Mouse (Mus musculus): ENCODE results near the gene Il34.

Gene Il34

DNA sequence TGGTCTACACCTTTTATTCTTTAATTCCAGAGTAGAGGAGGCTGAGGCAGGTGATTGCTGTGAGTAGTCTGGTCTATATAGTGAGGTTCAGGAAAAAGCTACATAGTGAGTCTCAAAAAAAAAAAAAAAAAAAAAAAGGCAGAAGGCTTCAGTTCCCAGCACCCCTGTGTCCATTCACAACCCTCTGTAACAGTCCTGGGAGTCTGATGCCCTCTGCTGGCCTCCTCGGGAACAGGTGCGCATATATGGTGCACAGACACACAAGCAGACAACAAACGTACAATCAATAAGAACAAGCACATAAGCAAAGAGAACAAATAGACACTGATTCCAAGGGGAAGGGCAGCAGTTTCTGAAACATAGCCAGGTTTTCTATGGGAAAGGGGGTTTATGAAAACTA, 29.4 kb downstream of the Il34 start:
- no peak for DNase-seq (ENCODE audit: low spot score)

DNA sequence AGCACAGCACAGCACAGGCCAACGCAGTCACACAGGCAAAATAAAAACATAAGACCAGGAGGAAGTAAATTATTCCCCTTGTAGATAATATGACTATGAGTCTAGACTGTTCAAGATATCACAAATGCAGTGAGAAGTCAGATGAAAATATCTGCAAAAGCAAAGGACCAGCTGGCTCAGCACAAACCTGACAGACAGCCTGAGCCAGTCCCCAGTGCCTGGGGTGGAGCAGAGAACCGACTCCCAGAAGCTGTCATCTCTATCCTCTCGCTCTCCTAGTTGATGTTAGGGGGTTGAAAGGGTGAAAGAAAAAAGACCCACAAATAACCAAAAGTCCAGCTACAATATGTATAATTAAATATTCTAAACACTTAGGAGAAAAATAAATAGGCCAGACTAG, 30.0 kb downstream of the Il34 start:
- no peak for DNase-seq (ENCODE audit: low spot score)

DNA sequence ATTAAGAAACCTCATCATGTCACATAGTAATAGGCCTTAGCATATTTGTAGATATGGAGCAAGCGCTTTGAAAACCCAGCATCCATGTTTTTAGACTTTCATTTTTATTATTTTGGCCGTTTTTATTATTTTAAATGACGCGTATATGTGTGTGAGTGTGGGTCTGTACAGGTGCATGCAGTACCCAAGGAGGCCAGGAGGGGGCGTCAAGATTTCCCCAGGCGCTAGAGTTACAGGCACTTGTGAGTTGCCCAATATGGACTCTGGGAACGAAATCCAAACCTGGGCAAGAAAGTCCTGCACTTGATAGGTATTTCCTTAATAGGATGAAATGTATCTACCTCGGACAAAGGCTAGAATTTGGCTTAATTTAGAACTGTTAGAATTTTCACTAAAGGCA, 30.4 kb downstream of the Il34 start:
- no peak for DNase-seq (ENCODE audit: low spot score)

DNA sequence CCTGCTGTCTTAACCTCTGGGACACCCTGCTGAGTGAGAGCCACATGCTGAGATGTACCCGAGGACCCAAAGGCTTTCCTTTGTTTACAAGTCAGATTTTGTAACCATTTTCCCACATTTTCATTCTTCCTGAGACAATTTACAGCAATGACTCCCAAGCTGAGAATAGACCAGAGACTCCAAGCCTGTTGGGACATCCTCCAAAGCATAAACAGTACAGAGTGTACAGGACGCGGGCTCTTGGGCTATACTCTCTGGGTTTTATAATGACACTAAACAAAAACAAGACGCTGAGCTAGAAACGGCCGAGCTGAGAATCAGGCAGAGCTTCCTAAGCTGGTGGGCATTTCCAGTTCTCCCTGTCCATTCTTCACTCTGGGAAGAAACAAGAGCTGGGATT, 31.0 kb downstream of the Il34 start:
- no peak for DNase-seq (ENCODE audit: low spot score)

DNA sequence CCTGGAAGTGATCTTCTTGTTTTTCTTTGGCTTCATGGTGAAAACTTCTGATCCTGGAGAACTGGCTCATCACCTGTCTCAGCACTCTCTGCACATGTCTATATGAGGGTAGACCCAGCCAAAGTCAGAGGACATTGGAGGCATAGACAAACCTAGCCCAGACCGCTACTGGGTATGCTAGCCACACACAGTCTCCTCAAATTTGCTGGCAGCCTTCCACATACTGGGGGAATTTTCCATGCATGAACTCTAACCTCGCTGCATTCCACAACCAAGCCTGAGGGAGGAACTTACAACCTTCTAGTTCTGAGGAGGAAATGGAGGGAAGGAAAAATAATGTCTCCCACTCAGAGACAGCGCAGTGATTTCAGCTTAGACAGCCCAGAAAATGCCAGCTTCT, 31.7 kb downstream of the Il34 start:
- DNase-seq (ENCODE audit: low spot score): no peak

DNA sequence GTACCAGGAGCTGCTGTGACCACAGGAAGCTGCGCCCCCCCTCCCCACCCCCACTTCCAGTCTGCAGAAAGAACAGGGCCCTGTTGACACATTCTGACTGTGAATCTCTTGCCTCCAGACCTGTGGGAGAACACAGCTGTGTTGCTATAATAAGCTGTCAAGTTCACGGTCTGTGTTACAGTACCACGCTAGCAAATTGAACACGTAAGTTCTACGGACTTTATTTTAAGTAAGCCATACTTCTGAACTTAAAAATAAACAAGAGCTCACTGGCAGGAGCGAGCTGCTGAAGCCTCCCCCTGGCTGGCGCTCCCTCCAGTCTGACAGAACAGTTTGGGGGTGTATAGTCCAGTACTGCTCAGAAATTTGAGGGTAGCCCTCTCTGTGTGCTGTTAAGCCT, 33.3 kb downstream of the Il34 start:
- DNase-seq (ENCODE audit: low spot score): no peak

DNA sequence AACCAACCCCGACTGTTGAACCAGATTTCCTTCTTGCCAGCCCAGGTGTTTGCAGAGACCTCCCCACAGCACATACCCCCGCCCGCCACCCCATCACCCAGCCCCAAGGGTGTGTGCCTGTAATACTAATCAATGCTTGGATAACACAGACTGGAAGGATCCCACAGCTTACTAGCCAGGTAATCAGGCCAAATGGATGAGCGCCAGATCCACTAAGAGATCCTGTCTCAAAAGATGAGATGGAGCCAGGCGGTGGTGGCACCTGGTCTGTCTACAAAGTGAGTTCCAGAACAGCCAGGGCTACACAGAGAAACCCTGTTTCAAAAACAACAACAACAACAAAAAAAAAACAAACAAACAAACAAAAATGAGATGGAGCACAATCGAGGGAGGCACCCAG, 38.5 kb downstream of the Il34 start:
- no peak for DNase-seq (ENCODE audit: low spot score)

DNA sequence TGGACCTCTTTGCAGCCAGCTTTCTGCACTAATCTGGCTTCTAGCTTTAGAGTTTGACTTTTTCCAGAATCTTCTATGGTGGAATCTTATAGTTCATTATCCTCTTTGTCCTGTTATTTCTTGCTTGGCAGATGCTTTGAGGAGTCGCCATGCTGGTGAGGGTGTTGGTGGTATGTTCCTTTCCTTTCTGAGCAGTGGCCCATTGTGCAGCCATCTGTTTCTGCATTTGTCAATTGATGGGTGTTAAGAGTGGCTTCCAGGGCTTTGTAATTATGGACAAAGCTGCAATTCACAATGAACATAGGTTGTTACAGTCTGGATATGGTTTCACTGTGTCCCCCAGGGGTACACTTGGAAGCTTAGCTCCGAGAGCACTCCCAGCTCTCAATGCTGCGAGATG, 41.1 kb downstream of the Il34 start:
- no peak for DNase-seq (ENCODE audit: low spot score)

DNA sequence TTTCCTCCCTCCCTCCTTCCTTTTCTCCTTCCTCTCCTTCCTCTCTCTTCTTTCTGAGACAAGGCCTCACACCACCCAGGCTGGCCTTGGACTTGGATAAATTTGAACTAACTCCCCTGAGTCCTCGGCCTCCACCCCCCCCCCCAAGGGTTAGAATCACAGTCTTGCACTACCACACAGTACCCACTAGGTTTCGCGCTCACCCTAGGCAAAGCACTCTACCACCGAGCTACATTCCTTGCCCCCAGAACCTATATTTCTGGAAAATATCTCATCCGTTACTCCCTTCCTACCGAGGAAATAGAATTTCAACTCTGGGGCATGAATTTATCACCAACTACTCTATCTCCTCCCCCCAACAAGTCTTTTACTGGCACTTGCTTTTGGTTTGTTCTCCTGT, 43.7 kb downstream of the Il34 start:
- DNase-seq (ENCODE audit: low spot score): no peak

DNA sequence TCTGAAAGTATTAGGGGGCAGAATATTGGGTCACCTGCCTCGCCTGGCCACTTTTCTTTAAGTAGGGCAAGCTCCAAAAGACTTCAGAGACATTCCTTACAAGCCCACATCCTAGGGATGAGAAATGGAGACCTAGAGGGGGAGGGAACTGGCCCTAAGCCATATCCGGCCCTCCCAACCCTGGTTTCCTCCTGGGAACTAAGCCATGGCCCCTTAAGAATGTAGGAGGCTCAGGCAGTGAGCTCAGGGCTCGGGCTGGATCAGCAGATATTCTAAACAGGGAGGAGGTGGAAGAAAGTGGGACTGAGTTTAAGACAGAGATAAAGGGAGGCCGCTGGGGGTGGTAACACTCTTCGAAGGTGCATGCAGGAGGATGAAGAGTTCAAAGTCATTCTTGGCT, 44.5 kb downstream of the Il34 start:
- DNase-seq (ENCODE audit: low spot score): no peak

DNA sequence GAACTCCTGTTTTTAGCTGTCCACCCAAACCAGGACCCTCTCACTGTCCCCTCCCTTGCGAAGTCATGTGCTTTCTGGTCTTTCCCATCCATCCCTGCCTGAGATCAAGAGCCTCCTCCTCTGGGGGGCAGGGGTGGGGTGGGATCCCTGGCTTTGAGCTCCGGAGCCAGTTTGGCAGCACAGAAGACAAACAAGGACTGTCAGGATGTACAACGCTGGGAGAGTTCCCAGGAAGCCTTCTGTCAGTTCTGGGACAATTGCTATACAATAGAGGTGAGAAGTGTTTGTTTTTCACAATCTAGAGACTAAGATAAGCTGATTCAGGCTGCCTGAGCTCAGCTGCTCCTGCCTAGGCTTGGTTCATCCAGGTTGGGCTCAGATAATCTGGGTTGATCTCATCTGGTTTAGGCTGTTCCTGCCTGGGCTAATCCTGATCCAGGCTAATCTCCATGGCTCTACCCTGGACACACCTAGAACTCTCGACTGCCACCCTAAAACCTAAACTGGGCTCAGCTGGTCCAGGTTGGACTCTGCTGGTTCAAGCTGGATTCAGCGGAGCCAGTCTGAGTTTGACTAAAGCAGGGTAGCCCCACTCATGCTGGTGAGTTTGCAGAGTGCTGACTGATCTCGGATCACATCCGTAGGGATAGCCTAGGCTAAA, 45.3 kb downstream of the Il34 start:
- DNase-seq (ENCODE audit: low spot score): no peak

DNA sequence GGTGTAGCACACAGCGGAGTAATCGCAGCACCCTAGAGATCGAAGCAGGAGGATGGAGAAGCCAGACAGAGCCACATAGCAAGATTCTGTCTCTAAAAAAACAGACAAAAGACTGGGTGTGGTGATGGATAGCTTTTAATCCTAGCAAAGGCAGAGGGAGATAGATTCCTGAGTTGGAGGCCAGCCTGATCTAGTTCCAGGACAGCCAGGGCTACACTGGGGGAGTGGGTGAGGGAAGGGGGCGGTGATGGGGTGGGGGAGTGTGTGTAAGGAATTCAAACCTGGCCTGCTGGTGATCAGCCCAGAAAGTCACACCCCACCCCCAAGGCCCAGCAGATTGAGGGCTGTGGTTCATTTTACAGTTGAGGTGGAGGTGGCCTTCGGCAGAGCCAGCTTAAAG, 49.5 kb downstream of the Il34 start:
- no peak for DNase-seq (ENCODE audit: low spot score)

DNA sequence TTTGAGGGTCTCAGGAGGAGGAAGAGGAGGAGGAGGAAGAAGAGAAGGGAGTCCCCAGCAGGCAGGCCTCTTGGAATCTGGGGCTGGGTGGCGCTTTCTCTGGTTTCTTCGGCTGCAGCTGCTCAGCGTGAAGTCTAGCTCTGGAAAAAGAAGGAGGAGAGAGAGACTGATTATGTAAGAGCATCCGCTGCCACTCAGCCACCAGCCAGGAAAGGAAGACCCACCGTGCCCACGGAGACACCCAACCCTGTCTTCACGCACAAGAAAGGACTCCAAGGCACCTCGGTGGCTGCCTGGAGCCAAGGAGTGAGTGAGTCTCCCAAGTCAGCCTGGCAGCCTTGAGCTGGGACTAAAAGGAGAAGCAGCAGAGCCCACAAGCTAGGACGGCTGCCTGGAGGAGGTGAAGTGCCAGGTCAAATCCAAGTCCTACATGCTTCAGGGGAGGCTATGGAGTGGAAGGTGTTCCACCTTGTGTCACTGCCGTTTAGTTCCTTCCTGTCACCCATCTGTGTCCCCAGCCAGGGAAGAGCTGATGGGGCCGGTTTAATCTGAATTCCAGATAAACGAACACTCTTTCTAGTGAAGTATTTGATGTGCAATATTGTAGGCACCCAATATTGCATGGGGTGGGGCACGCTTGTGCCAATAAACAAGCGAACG, 50.1 kb downstream of the Il34 start:
- DNase-seq (ENCODE audit: low spot score): no peak

DNA sequence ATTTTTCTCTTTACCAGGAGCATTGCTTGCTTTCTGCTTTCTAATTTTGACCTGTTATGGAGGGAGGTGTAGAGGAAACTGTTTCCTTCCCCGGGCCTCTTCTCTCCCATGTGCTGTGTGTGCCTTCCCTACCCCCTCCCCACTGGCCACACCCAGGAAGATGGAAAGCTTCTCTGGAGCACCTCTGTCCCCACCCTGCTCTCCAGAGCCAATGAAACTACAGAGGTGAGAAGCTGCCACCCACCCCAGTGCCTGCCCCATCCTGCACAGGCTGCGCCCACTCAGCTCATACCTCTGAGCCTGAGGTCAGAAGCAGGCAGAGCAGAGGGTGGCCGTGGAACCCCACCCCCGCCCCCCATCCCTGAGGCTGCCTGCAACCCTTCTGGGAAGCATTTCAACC, 51.0 kb downstream of the Il34 start:
- DNase-seq (ENCODE audit: low spot score): no peak

DNA sequence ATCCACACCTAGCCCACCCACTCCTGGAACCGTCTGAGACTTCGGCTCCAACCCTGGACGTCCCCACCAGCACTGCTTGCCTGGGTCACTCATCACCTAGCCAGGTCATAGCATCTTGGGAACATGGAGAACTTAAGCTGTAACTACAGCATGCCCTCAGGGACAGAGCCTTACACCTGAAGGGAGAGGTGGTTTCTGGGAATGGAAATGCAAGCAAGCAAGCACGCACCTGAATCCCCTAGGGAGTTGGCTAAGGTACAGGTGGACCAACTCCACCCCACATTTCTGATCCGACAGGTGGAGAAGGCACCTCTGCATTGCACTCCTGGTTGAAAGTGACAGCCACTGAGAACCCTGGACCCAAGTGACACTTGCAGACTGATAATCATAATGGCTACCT, 54.2 kb downstream of the Il34 start:
- no peak for DNase-seq (ENCODE audit: low spot score)

DNA sequence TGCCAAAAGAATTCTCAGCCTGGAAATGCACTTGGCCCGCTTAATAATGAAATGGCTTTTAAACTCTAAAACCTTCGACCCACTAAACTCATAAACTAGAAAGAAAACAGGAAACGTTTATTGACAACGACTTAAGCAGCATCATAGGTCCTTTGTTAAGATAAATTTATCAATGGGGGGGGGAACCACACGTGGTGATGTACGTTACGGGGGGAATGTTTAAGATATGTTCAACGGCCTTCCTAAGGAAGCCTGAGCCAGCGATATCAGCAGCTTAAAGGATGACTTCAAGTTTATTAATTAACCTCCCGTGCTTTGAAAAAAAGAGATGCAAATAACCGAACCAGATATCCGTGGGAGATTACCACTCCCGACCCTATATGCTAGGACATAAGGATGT, 55.5 kb downstream of the Il34 start:
- no peak for DNase-seq (ENCODE audit: low spot score)

DNA sequence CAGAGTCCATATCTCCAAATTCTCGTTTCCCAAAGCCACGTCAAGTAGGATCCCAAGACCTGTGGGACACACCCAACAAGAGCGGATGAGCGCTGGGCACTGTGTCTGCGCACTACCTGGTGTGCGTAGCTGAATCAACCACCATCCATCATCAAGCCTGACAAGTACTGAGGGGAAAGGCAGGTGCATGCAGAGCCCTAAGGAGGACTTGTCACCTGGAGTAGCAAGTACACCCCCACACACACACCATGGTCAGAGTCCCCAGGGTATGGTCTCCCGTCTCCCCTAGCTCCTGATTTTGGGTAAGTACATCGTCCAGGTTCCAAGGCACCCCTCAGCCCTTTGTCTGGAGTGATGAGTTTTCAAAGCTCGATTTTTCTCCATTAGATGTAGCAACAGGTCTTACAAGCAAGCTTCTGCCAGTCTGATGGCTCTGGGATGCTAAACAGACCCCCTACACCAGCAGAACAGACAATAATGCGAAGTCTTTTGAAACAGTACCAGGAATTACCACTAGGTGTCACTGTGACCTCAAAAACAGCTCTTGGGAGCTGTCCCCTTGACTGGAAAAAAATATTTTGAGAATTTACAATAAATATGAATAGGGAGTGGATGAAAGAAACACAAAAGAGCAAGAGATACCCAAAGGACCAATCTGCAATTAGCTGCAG, 56.1 kb downstream of the Il34 start:
- no peak for DNase-seq (ENCODE audit: low spot score)

DNA sequence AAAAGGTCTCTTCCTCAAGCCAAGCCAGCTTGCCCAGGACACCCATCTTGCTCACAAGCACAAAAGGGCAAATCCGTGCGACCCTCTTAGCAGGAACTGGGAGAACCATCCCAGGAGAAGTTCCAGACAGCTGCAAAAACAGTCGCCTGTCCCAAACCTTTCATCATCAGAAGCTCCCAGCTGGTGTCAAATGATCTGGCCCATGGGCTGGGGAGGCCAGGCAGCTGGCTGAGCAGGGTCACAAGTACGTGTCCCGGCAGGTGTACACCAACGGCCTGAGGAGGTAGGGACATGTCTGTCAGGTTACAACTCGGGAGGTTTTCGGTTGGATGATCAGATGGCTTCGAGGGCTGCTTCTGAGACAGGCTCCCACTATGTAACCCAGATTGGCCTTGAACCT, 59.1 kb downstream of the Il34 start:
- no peak for DNase-seq (ENCODE audit: low spot score)

DNA sequence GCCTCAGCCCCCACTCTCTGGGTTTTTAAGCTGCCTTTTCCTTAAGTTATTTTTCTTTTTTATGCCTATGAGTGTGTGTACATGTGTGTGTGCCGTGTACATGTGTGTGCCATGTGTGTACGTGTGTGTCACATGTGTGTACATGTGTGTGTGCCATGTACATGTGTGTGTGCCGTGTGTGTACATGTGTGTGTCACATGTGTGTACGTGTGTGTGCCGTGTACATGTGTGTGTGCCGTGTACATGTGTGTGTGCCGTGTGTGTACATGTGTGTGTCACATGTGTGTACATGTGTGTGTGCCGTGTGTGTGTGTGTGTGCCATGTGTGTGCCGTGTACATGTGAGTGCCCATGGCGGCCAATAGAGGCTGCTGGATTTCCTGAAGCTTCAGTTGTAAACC, 60.6 kb downstream of the Il34 start:
- DNase-seq (ENCODE audit: low spot score): no peak

DNA sequence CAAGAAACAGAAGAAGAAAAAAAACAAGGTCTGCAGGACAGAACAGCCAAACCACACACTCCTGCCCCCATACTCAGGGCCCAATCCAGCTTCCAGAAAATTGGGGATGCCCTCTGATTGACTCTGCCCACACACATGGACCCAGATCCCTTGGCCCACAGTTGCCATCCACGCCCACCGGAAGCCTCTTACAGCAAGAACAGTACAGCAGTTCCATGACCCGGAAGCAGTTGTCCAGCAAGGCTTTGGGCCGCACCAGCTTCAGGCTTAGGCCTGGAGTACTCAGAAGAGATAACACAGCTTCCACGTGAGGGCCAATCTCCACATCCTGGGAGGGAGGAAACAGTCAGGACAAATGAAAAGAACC, 63.3 kb downstream of the Il34 start:
- no peak for DNase-seq (ENCODE audit: low spot score)

DNA sequence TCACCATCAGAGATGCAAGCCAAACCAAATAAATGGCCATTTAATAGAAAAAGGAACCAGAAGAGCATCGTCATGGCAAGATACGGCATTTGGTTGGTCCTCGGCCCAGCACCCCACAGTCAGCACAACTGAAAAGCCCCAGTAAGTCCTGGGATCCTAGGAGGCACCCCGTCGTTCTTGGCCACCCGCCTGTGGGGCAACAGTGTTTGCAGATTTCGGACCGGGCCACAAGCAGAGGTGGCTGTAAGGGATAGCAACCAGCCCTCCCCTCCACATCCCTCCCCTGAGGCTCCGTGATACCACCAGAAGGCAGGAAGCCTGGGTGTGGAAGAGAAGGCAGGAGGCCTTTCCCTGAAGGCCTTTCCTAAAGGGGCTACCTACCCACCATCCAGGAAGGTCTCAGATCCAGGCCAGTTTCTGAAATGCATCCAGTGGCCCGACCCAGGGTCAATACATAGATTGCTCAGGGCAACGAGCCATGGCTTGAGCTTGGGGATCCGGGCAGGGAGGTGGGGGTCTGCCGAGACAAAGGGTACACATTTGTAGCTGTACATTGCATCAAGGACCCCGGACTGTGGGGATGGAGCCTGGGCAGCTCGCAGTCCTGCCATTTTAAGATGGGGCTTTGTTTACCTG, 63.8 kb downstream of the Il34 start:
- no peak for DNase-seq (ENCODE audit: low spot score)

DNA sequence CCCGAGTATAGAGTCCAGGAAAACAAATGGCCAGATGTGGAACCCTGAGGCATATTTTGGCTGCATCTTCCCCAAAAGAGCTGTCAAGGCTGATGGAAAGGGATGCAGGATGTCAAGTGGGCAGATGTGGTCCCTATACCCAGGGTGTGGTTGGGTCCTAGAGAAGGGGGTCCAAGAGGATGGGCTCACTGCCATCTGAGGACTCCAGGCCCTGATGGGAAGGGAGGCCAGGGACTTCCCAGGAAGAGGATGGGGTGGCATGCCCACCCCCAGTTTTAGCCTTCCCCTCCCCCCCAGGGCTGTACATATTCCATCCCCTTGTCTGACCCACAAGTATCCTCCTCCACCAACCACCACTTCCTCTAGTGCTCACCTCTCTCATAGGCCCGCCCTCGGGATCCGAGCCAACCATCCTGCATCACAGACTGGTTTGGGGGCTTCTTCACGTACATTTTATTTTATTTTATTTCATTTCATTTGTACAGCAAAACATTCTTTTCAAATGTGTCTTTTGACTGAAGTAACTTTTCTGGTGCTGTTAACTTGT, 65.0 kb downstream of the Il34 start:
- no peak for DNase-seq (ENCODE audit: low spot score)

DNA sequence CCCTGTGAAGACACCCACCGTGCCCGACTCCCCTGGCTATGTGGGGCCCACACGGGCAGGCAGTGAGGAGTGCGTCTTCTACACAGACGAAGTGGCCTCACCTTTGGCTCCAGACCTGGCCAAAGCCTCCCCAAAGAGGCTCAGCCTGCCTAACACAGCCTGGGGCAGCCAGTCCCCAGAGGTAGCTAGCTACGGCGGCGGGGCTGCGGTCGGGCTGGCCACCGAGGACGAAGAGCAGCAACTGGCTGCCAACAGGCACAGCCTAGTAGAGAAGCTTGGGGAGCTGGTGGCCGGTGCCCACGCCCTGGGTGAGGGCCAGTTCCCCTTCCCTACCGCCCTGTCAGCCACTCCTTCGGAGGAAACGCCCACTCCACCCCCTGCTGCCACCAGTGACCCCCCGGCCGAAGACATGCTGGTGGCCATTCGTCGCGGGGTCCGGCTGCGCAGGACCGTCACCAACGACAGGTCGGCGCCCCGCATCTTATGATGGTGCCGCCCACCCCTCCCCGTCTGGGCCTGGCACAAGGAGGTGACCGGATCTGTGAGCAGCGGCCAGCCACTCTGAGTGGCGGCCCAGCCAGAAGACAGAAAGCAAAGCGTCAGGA, 67.0 kb downstream of the Il34 start:
- DNase-seq (ENCODE audit: low spot score): no peak

All from urinary bladder, postnatal 10 days (tissue).